Mouse (Mus musculus): ENCODE measurements around the gene Neil1.

GRCm38 (mm10) chr9:57138507-57138906, 9.6 kb downstream of the Neil1 start:
- TF ChIP-seq CTCF (IDR thresholded peaks at IDR 0.05) = no peak
- no peak for TF ChIP-seq EP300 (IDR thresholded peaks at IDR 0.05)

Data from lung, postnatal 0 days (tissue).